Mouse (Mus musculus) MEL (cell line): ENCODE measurements at regions not wholly inside any gene's neighbourhood (a gene's known extent, or its start where the extent isn't known, plus 50 kb on each side); places are given as distances from the start of the nearest gene placed in this dataset.

Source experiments
- DNase-seq: peaks from one replicate; pipeline ENCODE4 v3.0.0; 2011; ENCODE audit warnings: low read depth, low spot score
- H3K27ac ChIP-seq: 2 replicates; pipeline ENCODE4 v1.5.1; 2012; ENCODE audit warnings: low read depth, mild to moderate bottlenecking, control low read depth, low read length, moderate library complexity; ENCODE audit not compliant: control insufficient read depth
- H3K27me3 ChIP-seq, 2 experiments: fragments of 150-350 bp in 1 of 2; sonication (generic) in 1 of 2; 2 replicates each; pipeline ENCODE4 v1.6.1; 2012; ENCODE audit warnings: low read length in 2 of 2, mild to moderate bottlenecking in 2 of 2, improper control_type of control experiment in 1 of 2, moderate library complexity in 1 of 2; ENCODE audit not compliant: insufficient read depth in 2 of 2, control insufficient read depth in 1 of 2
- H3K36me3 ChIP-seq, 2 experiments: 2 replicates each; pipeline ENCODE4 v1.6.1; 2012 to 2014; ENCODE audit warnings: low read length in 2 of 2, improper control_type of control experiment in 1 of 2, inconsistent platforms in 1 of 2, mild to moderate bottlenecking in 1 of 2; ENCODE audit not compliant: insufficient read depth in 2 of 2, control insufficient read depth in 1 of 2
- H3K4me1 ChIP-seq, 2 experiments: fragments of 150-350 bp in 1 of 2; sonication (generic) in 1 of 2; 2 replicates each; pipeline ENCODE4 v1.6.1; 2012; ENCODE audit warnings: low read length in 2 of 2, improper control_type of control experiment in 1 of 2, mild to moderate bottlenecking in 1 of 2; ENCODE audit not compliant: insufficient read depth in 2 of 2, control insufficient read depth in 1 of 2
- H3K4me3 ChIP-seq, 2 experiments: fragments of 150-350 bp in 1 of 2; sonication (generic) in 1 of 2; 2 replicates each; pipeline ENCODE4 v1.5.1; 2012; ENCODE audit warnings: low read depth in 2 of 2, low read length in 2 of 2, mild to moderate bottlenecking in 2 of 2, moderate library complexity in 2 of 2, control low read depth in 1 of 2, improper control_type of control experiment in 1 of 2; ENCODE audit not compliant: control insufficient read depth in 1 of 2, insufficient read depth in 1 of 2
- H3K79me2 ChIP-seq: 2 replicates; pipeline ENCODE4 v1.6.1; 2012; ENCODE audit warnings: mild to moderate bottlenecking, low read length, moderate library complexity; ENCODE audit not compliant: control insufficient read depth, poor library complexity, insufficient read depth
- H3K9ac ChIP-seq: 2 replicates; pipeline ENCODE4 v1.6.1; 2012; ENCODE audit warnings: low read depth, mild to moderate bottlenecking, control low read depth, low read length, moderate library complexity; ENCODE audit not compliant: control insufficient read depth, poor library complexity, severe bottlenecking
- H3K9me3 ChIP-seq: fragments of 150-350 bp; sonication (generic); replicated peaks from 2 replicates; pipeline ENCODE4 v1.6.1; 2012; ENCODE audit warnings: mild to moderate bottlenecking, low read length, improper control_type of control experiment, moderate library complexity; ENCODE audit not compliant: insufficient read depth
- BHLHE40 ChIP-seq: IDR thresholded peaks from 2 replicates; pipeline ENCODE4 v1.6.1; 2012; ENCODE audit warnings: low read depth, mild to moderate bottlenecking, inconsistent platforms, low read length, improper control_type of control experiment, borderline replicate concordance
- CTCF ChIP-seq, 3 experiments: IDR thresholded peaks in 2 of 3; conservative IDR thresholded peaks in 1 of 3; 2 replicates each; pipeline ENCODE4 v1.5.1; 2011 to 2012; ENCODE audit warnings: low read length in 3 of 3, low read depth in 2 of 3, mild to moderate bottlenecking in 2 of 3, improper control_type of control experiment in 1 of 3, inconsistent platforms in 1 of 3, mixed read lengths in 1 of 3, moderate library complexity in 1 of 3; ENCODE audit not compliant: control insufficient read depth in 1 of 3, insufficient read depth in 1 of 3, poor library complexity in 1 of 3, severe bottlenecking in 1 of 3
- EP300 ChIP-seq, 2 experiments: IDR thresholded peaks; 2 replicates each; pipeline ENCODE4 v1.6.1; 2011; ENCODE audit warnings: improper control_type of control experiment in 2 of 2, low read length in 2 of 2, low read depth in 1 of 2, mild to moderate bottlenecking in 1 of 2
- ETS1 ChIP-seq: IDR thresholded peaks from 2 replicates; pipeline ENCODE4 v1.6.1; 2012; ENCODE audit warnings: low read depth, mild to moderate bottlenecking, inconsistent platforms, low read length, improper control_type of control experiment, moderate library complexity
- HCFC1 ChIP-seq: IDR thresholded peaks from 2 replicates; pipeline ENCODE4 v1.6.1; 2012; ENCODE audit warnings: low read depth, mild to moderate bottlenecking, inconsistent platforms, low read length, improper control_type of control experiment, moderate library complexity
- JUND ChIP-seq: IDR thresholded peaks from 2 replicates; pipeline ENCODE4 v1.6.1; 2011; ENCODE audit warnings: low read depth, mild to moderate bottlenecking, improper control_type of control experiment, low read length
- MAX ChIP-seq: IDR thresholded peaks from 2 replicates; pipeline ENCODE4 v1.6.1; 2011; ENCODE audit warnings: low read length, improper control_type of control experiment
- MEF2A ChIP-seq: IDR thresholded peaks from 2 replicates; pipeline ENCODE4 v1.6.1; 2014; ENCODE audit warnings: low read depth, mild to moderate bottlenecking, inconsistent platforms, low read length, improper control_type of control experiment; ENCODE audit not compliant: poor library complexity, insufficient replicate concordance, severe bottlenecking; ENCODE audit errors: extremely low read depth
- MYB ChIP-seq: IDR thresholded peaks from 2 replicates; pipeline ENCODE4 v1.6.1; 2011; ENCODE audit warnings: mild to moderate bottlenecking, low read depth, low read length, improper control_type of control experiment
- MYC ChIP-seq: IDR thresholded peaks from 2 replicates; pipeline ENCODE4 v1.6.1; 2011; ENCODE audit warnings: low read depth, mild to moderate bottlenecking, low read length, improper control_type of control experiment, moderate library complexity
- NELFE ChIP-seq: IDR thresholded peaks from 2 replicates; pipeline ENCODE4 v1.6.1; 2011; ENCODE audit warnings: low read depth, low read length, improper control_type of control experiment
- POLR2A ChIP-seq, 2 experiments: IDR thresholded peaks; 2 replicates each; pipeline ENCODE4 v1.6.1; 2011 to 2012; ENCODE audit warnings: low read length in 2 of 2, mild to moderate bottlenecking in 2 of 2, control low read depth in 1 of 2, improper control_type of control experiment in 1 of 2, low read depth in 1 of 2, moderate library complexity in 1 of 2; ENCODE audit not compliant: control insufficient read depth in 1 of 2, insufficient read depth in 1 of 2, poor library complexity in 1 of 2
- POLR2AphosphoS5 ChIP-seq: IDR thresholded peaks from 2 replicates; pipeline ENCODE4 v1.6.1; 2012; ENCODE audit warnings: low read depth, borderline replicate concordance, mild to moderate bottlenecking, inconsistent platforms, low read length, moderate library complexity, mixed read lengths
- RAD21 ChIP-seq: IDR thresholded peaks from 2 replicates; pipeline ENCODE4 v1.6.1; 2011; ENCODE audit warnings: mild to moderate bottlenecking, low read depth, low read length, improper control_type of control experiment
- TAL1 ChIP-seq: IDR thresholded peaks from 2 replicates; pipeline ENCODE4 v1.6.1; 2012; ENCODE audit warnings: mild to moderate bottlenecking, inconsistent platforms, low read length, moderate library complexity, mixed read lengths
- TBP ChIP-seq: IDR thresholded peaks from 2 replicates; pipeline ENCODE4 v1.8.0; 2011; ENCODE audit warnings: low read depth, low read length, improper control_type of control experiment
- TCF12 ChIP-seq: IDR thresholded peaks from 2 replicates; pipeline ENCODE4 v1.6.1; 2014; ENCODE audit warnings: low read depth, mild to moderate bottlenecking, inconsistent platforms, low read length, improper control_type of control experiment, moderate library complexity
- USF2 ChIP-seq, 2 experiments: IDR thresholded peaks; 2 replicates each; pipeline ENCODE4 v1.6.1; 2011 to 2012; ENCODE audit warnings: improper control_type of control experiment in 2 of 2, low read length in 2 of 2, borderline replicate concordance in 1 of 2, inconsistent platforms in 1 of 2, low read depth in 1 of 2, mild to moderate bottlenecking in 1 of 2; ENCODE audit not compliant: insufficient read depth in 1 of 2
- ZC3H11A ChIP-seq: IDR thresholded peaks from 2 replicates; pipeline ENCODE4 v1.6.1; 2012; ENCODE audit warnings: low read depth, mild to moderate bottlenecking, inconsistent platforms, low read length, improper control_type of control experiment
- ZKSCAN1 ChIP-seq: IDR thresholded peaks from 2 replicates; pipeline ENCODE4 v1.6.1; 2012; ENCODE audit warnings: low read depth, mild to moderate bottlenecking, inconsistent platforms, low read length, improper control_type of control experiment, moderate library complexity
- ZNF384 ChIP-seq: IDR thresholded peaks from 2 replicates; pipeline ENCODE4 v1.6.1; 2012; ENCODE audit warnings: low read depth, mild to moderate bottlenecking, inconsistent platforms, low read length, improper control_type of control experiment

DNA sequence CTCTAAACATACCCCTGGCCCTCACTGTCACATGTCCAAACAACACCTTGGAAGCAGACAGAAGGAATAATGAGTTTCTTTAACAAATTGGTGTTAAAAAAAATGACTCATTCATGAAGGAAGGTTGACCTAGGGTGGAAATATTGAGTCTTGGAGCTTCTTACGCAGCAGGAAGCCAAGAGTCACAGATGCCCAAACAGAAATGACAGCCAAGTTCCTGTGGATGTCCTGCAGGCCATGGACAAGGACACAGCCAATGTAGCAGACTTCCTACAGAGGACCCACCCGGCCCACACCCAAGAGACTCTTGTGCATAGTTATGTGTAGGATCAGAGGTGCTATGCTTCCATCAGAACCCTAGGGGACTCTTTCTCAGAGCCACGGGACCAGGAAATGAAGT is 136.1 kb upstream of the Gm3448 start:
- no peaks in the 10 kb centered on the region for H3K4me1 ChIP-seq
- TF ChIP-seq ZKSCAN1 (no peak), ZNF384 (no peak), MAX (no peak), MEF2A (no peak), TAL1 (no peak), ZC3H11A (no peak), CTCF (IDR thresholded peaks at IDR 0.05 in 2 of 3, conservative IDR thresholded peaks at IDR 0.05 in 1 of 3; ENCODE audit: control insufficient read depth in 1 of 3, insufficient read depth in 1 of 3, low read depth in 2 of 3, low read length in 3 of 3, poor library complexity in 1 of 3, severe bottlenecking in 1 of 3) (no peak)
- no peak overlapping the region for H3K9ac ChIP-seq
- H3K4me3 ChIP-seq, result no peak overlapping the region
- no peaks in the 10 kb centered on the region for H3K79me2 ChIP-seq
- no peak for DNase-seq
- no peaks in the 10 kb centered on the region; a peak in 1 of 4 replicates for H3K27me3 ChIP-seq
- H3K9me3 ChIP-seq, result no peaks in the 10 kb centered on the region
- H3K36me3 ChIP-seq, result no peaks in the 10 kb centered on the region
- no peak overlapping the region for H3K27ac ChIP-seq

DNA sequence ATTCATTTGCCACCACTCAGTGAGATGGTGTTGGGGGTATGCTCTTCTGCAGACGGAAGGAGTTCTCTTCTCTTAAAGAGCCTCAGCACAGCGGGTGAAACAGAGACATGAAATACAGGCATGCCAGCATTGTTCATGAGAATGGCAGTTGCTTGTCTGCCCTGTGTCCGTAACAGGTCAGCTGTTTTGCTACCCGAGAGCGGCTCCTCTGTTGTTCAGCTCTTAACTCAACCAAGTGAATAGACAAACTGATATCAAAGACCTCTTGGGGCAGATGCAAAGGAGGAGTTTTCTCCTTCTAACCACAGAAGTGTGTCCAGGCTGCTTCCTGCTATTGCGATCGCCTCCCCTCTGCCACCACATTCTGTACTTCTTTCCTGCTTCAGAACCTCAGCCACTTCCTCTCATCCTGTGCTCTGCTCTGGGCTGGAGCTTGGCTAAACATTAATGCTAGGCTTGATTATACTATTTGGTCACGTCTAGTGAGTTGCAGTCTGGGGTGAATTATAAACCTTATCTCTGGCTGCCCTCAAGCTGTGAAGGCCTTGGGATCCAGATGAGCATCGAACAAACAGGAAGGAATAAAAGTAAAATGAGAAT is 133.1 kb upstream of the Gm3448 start:
- Histone ChIP-seq H3K4me1 (no peaks in the 10 kb centered on the region), H3K9ac (no peak overlapping the region), H3K4me3 (no peak overlapping the region), H3K79me2 (no peaks in the 10 kb centered on the region), H3K9me3 (no peaks in the 10 kb centered on the region), H3K36me3 (no peaks in the 10 kb centered on the region), H3K27me3 (no peaks in the 10 kb centered on the region; a peak in 1 of 4 replicates), H3K27ac (no peak overlapping the region)
- no peak for TF ChIP-seq RAD21
- TF ChIP-seq JUND, result no peak
- no peak for TF ChIP-seq TBP
- TF ChIP-seq MYC, result no peak
- TF ChIP-seq BHLHE40, result no peak
- no peak for TF ChIP-seq USF2 (IDR thresholded peaks at IDR 0.05; ENCODE audit: borderline replicate concordance in 1 of 2, insufficient read depth in 1 of 2, low read depth in 1 of 2, low read length in 2 of 2)
- TF ChIP-seq POLR2AphosphoS5, result no peak
- no peak for TF ChIP-seq HCFC1
- TF ChIP-seq ZNF384, result no peak
- TF ChIP-seq TAL1, result no peak
- TF ChIP-seq MYB, result no peak
- no peak for TF ChIP-seq TCF12
- TF ChIP-seq CTCF (IDR thresholded peaks at IDR 0.05 in 2 of 3, conservative IDR thresholded peaks at IDR 0.05 in 1 of 3; ENCODE audit: control insufficient read depth in 1 of 3, insufficient read depth in 1 of 3, low read depth in 2 of 3, low read length in 3 of 3, poor library complexity in 1 of 3, severe bottlenecking in 1 of 3), result no peak
- TF ChIP-seq ETS1, result no peak
- TF ChIP-seq MEF2A, result no peak
- no peak for TF ChIP-seq NELFE
- TF ChIP-seq EP300 (IDR thresholded peaks at IDR 0.05; ENCODE audit: low read depth in 1 of 2, low read length in 2 of 2), result no peak
- TF ChIP-seq POLR2A (IDR thresholded peaks at IDR 0.05; ENCODE audit: control insufficient read depth in 1 of 2, insufficient read depth in 1 of 2, low read depth in 1 of 2, low read length in 2 of 2, poor library complexity in 1 of 2), result no peak
- DNase-seq, result no peak
